Mouse (Mus musculus): Measurements from ENCODE around the gene Sun2. TPM values are rescaled to one million over a fixed set of nuclear protein-coding genes. Genes with fewer than 3 reads are reported as not detected.

Sun2 gene
- total and polyA plus RNA-seq, 2 experiments: 33.4 to 33.9 TPM

DNA sequence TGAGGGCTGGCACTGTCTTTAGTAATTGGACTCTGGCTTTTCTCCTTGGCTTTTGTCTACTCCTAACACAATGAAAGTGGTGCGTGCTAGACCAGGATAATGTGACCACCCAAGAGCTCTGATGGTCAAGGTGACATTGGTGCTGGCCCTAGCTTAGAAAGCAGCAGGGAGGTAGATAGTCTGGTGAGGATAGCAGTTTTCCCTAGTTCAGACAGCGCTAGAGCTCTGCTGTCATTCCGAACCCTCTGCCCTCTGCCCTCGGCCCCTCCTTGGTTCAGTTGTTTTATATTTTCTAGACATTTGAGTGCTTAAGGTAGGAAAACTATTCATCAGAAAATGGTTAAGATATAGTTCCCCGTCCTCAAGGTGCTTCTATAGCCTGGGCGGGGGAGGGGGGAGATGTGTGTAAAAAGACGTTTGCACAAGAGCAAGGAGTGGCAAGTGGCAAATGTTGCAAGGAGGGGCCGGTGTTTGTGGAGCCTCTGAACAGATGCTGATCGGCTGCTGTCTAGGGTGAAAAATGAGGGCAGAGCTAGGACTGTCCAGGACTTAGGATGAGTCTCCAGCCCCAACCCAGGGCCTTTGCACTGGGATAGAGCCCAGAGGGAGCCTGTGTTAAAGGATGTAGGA is 44.7 kb downstream of the Sun2 start:
- peaks cover 3% of the 10 kb centered on the region; the same call in 1 of the 2 replicates for H3K4me1 ChIP-seq (ENCODE audit: control insufficient read depth, insufficient read depth, low read length)
- WGBS: 87% methylated on average over 9 of the region's 9 CpGs
- no peaks in the 10 kb centered on the region; the same call in 1 of the 2 replicates for H3K36me3 ChIP-seq (ENCODE audit: control insufficient read depth, insufficient read depth, low read length)
- no peak overlapping the region for H3K9ac ChIP-seq (ENCODE audit: low read depth, low read length)
- H3K79me2 ChIP-seq (ENCODE audit: control insufficient read depth, insufficient read depth, low read length): peaks cover 29% of the 10 kb centered on the region
- TF ChIP-seq POLR2A (IDR thresholded peaks at IDR 0.05; ENCODE audit: extremely low read depth, insufficient read depth, low read length) (no peak), CTCF (IDR thresholded peaks at IDR 0.05; ENCODE audit: low read depth, low read length) (no peak)
- H3K27ac ChIP-seq (replicated peaks; ENCODE audit: insufficient read depth, low read depth, low read length): no peak overlapping the region
- no peak overlapping the region for H3K4me3 ChIP-seq (ENCODE audit: insufficient read depth, low read depth, low read length)
- H3K27me3 ChIP-seq (ENCODE audit: control insufficient read depth, insufficient read depth, low read length): no peaks in the 10 kb centered on the region
- no peak for DNase-seq (ENCODE audit: extremely low read depth, low read depth, low spot score)

- Histone ChIP-seq H3K79me2 (ENCODE audit: control insufficient read depth, insufficient read depth, low read length) (peaks cover 32% of the 10 kb centered on the region), H3K27ac (replicated peaks; ENCODE audit: insufficient read depth, low read depth, low read length) (peak overlapping the region; percentile 42), H3K4me1 (ENCODE audit: control insufficient read depth, insufficient read depth, low read length) (peaks cover 3% of the 10 kb centered on the region; the same call in 1 of the 2 replicates), H3K4me3 (ENCODE audit: insufficient read depth, low read depth, low read length) (no peak overlapping the region), H3K27me3 (ENCODE audit: control insufficient read depth, insufficient read depth, low read length) (no peaks in the 10 kb centered on the region), H3K36me3 (ENCODE audit: control insufficient read depth, insufficient read depth, low read length) (no peaks in the 10 kb centered on the region; the same call in 1 of the 2 replicates), H3K9ac (ENCODE audit: low read depth, low read length) (no peak overlapping the region)
- 48% methylated on average over 6 of the region's 6 CpGs for WGBS
- TF ChIP-seq CTCF (IDR thresholded peaks at IDR 0.05; ENCODE audit: low read depth, low read length) (no peak), POLR2A (IDR thresholded peaks at IDR 0.05; ENCODE audit: extremely low read depth, insufficient read depth, low read length) (no peak)
- DNase-seq (ENCODE audit: extremely low read depth, low read depth, low spot score): peak; percentile 78
Observed at GRCm38 (mm10) chr15:79697011-79697410, 45.3 kb downstream of the Sun2 start.

DNA sequence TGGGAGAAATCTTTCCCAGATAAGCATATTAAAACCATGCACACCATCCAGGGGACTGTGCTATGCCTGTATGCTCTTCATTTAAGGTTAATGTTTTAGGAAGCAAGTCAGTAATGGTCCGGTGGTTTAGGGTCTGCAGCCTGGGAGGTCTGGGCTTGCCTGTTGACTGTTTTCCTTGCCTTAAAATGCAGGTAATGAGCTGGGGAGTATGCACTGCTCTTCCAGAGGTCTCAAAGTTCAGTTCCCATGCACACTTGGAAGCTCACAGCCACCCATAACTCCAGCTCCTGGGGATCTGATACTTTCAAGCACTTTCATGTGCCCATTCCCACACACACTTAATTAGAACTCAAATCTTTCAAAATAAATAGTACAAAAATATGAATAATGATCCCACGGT is 45.8 kb downstream of the Sun2 start:
- no peak overlapping the region for H3K4me3 ChIP-seq (ENCODE audit: insufficient read depth, low read depth, low read length)
- peaks cover 7% of the 10 kb centered on the region for H3K4me1 ChIP-seq (ENCODE audit: control insufficient read depth, insufficient read depth, low read length)
- H3K9ac ChIP-seq (ENCODE audit: low read depth, low read length): no peak overlapping the region
- no peaks in the 10 kb centered on the region for H3K27me3 ChIP-seq (ENCODE audit: control insufficient read depth, insufficient read depth, low read length)
- no peak for DNase-seq (ENCODE audit: extremely low read depth, low read depth, low spot score)
- no peaks in the 10 kb centered on the region; the same call in 1 of the 2 replicates for H3K36me3 ChIP-seq (ENCODE audit: control insufficient read depth, insufficient read depth, low read length)
- peak overlapping the region; percentile 42 for H3K27ac ChIP-seq (replicated peaks; ENCODE audit: insufficient read depth, low read depth, low read length)
- 54% methylated on average over 2 of the region's 2 CpGs for WGBS
- peaks cover 35% of the 10 kb centered on the region for H3K79me2 ChIP-seq (ENCODE audit: control insufficient read depth, insufficient read depth, low read length)
- no peak for TF ChIP-seq POLR2A (IDR thresholded peaks at IDR 0.05; ENCODE audit: extremely low read depth, insufficient read depth, low read length)
- TF ChIP-seq CTCF (IDR thresholded peaks at IDR 0.05; ENCODE audit: low read depth, low read length): no peak

- H3K9ac ChIP-seq (ENCODE audit: low read depth, low read length): no peak overlapping the region
- peaks cover 9% of the 10 kb centered on the region for H3K4me1 ChIP-seq (ENCODE audit: control insufficient read depth, insufficient read depth, low read length)
- peaks cover 41% of the 10 kb centered on the region for H3K79me2 ChIP-seq (ENCODE audit: control insufficient read depth, insufficient read depth, low read length)
- WGBS: 54% methylated on average over 3 of the region's 3 CpGs
- H3K36me3 ChIP-seq (ENCODE audit: control insufficient read depth, insufficient read depth, low read length): no peaks in the 10 kb centered on the region; the same call in 1 of the 2 replicates
- no peak overlapping the region for H3K27ac ChIP-seq (replicated peaks; ENCODE audit: insufficient read depth, low read depth, low read length)
- no peak overlapping the region for H3K4me3 ChIP-seq (ENCODE audit: insufficient read depth, low read depth, low read length)
- no peak for DNase-seq (ENCODE audit: extremely low read depth, low read depth, low spot score)
- H3K27me3 ChIP-seq (ENCODE audit: control insufficient read depth, insufficient read depth, low read length): no peaks in the 10 kb centered on the region
- TF ChIP-seq CTCF (IDR thresholded peaks at IDR 0.05; ENCODE audit: low read depth, low read length): no peak
- no peak for TF ChIP-seq POLR2A (IDR thresholded peaks at IDR 0.05; ENCODE audit: extremely low read depth, insufficient read depth, low read length)
Observed at GRCm38 (mm10) chr15:79695516-79695915, 46.8 kb downstream of the Sun2 start.

GRCm38 (mm10) chr15:79694512-79694911 is 47.8 kb downstream of the Sun2 start:
- H3K9ac ChIP-seq (ENCODE audit: low read depth, low read length): no peak overlapping the region
- H3K27me3 ChIP-seq (ENCODE audit: control insufficient read depth, insufficient read depth, low read length): no peaks in the 10 kb centered on the region
- H3K27ac ChIP-seq (replicated peaks; ENCODE audit: insufficient read depth, low read depth, low read length): no peak overlapping the region
- no peaks in the 10 kb centered on the region; the same call in 1 of the 2 replicates for H3K36me3 ChIP-seq (ENCODE audit: control insufficient read depth, insufficient read depth, low read length)
- peaks cover 40% of the 10 kb centered on the region for H3K79me2 ChIP-seq (ENCODE audit: control insufficient read depth, insufficient read depth, low read length)
- 88% methylated on average over 4 of the region's 4 CpGs for WGBS
- peaks cover 9% of the 10 kb centered on the region for H3K4me1 ChIP-seq (ENCODE audit: control insufficient read depth, insufficient read depth, low read length)
- TF ChIP-seq CTCF (IDR thresholded peaks at IDR 0.05; ENCODE audit: low read depth, low read length): no peak
- TF ChIP-seq POLR2A (IDR thresholded peaks at IDR 0.05; ENCODE audit: extremely low read depth, insufficient read depth, low read length): no peak
- H3K4me3 ChIP-seq (ENCODE audit: insufficient read depth, low read depth, low read length): no peak overlapping the region
- DNase-seq (ENCODE audit: extremely low read depth, low read depth, low spot score): no peak

- H3K4me3 ChIP-seq (ENCODE audit: insufficient read depth, low read depth, low read length): no peak overlapping the region
- WGBS: 65% methylated on average over 11 of the region's 11 CpGs
- peak overlapping the region; percentile 25 for H3K9ac ChIP-seq (ENCODE audit: low read depth, low read length)
- TF ChIP-seq CTCF (IDR thresholded peaks at IDR 0.05; ENCODE audit: low read depth, low read length) (no peak), POLR2A (IDR thresholded peaks at IDR 0.05; ENCODE audit: extremely low read depth, insufficient read depth, low read length) (no peak)
- no peaks in the 10 kb centered on the region for H3K36me3 ChIP-seq (ENCODE audit: control insufficient read depth, insufficient read depth, low read length)
- no peaks in the 10 kb centered on the region for H3K27me3 ChIP-seq (ENCODE audit: control insufficient read depth, insufficient read depth, low read length)
- no peak overlapping the region for H3K27ac ChIP-seq (replicated peaks; ENCODE audit: insufficient read depth, low read depth, low read length)
- H3K4me1 ChIP-seq (ENCODE audit: control insufficient read depth, insufficient read depth, low read length): peaks cover 9% of the 10 kb centered on the region
- H3K79me2 ChIP-seq (ENCODE audit: control insufficient read depth, insufficient read depth, low read length): peaks cover 34% of the 10 kb centered on the region
- DNase-seq (ENCODE audit: extremely low read depth, low read depth, low spot score): no peak
Observed at GRCm38 (mm10) chr15:79693740-79694139, 48.6 kb downstream of the Sun2 start.

All from liver, adult 2 months (tissue).